Mouse (Mus musculus) neural tube, embryonic 12.5 days (tissue): Measurements from ENCODE around the gene Hist1h1d. TPM values are rescaled to one million over a fixed set of nuclear protein-coding genes. Genes with fewer than 3 reads are reported as not detected.
"Not testable (repeated sequence)": the region's sequence is repeated elsewhere in the genome, so short reads cannot be mapped to it uniquely, and the experiment has no call there.

Experiments
- ATAC-seq: fragments of 200-750 bp; cut with Nextera tagmentation; 2 replicates; pipeline ENCODE4 v1.8.0; 2017; ENCODE audit warnings: low read depth, mild to moderate bottlenecking, moderate TSS enrichment, moderate library complexity; ENCODE audit not compliant: low FRiP score
- H3K27ac ChIP-seq: fragments of 300-500 bp; sonication (generic); 2 replicates; pipeline ENCODE4 v1.5.1; 2016
- H3K27me3 ChIP-seq: fragments of 300-500 bp; sonication (generic); replicated peaks from 2 replicates; pipeline ENCODE4 v1.6.1; 2016; ENCODE audit warnings: mild to moderate bottlenecking
- H3K36me3 ChIP-seq: fragments of 300-500 bp; sonication (generic); 2 replicates; pipeline ENCODE4 v1.6.1; 2016; ENCODE audit warnings: mild to moderate bottlenecking
- H3K4me1 ChIP-seq: fragments of 300-500 bp; sonication (generic); 2 replicates; pipeline ENCODE4 v1.6.1; 2016
- H3K4me2 ChIP-seq: fragments of 300-500 bp; sonication (generic); replicated peaks from 2 replicates; pipeline ENCODE4 v1.6.1; 2016; ENCODE audit warnings: mild to moderate bottlenecking
- H3K4me3 ChIP-seq: fragments of 300-500 bp; sonication (generic); 2 replicates; pipeline ENCODE4 v1.5.1; 2016
- H3K9ac ChIP-seq: fragments of 300-500 bp; sonication (generic); 2 replicates; pipeline ENCODE4 v1.6.1; 2016; ENCODE audit warnings: mild to moderate bottlenecking
- H3K9me3 ChIP-seq: fragments of 300-500 bp; sonication (generic); 2 replicates; pipeline ENCODE4 v1.6.1; 2016; ENCODE audit warnings: mild to moderate bottlenecking
- WGBS: fragments of 180-500 bp; shearing (Covaris S2); methylation state at CpG from one replicate; pipeline ENCODE4 v1.1.7; 2016; 5-methylcytosine and 5-hydroxymethylcytosine counted together
- polyA plus RNA-seq: library from polyadenylated mRNA; unstranded; fragments of >200 nt; fragmentation: Nextera tagmentation; extraction: Ambion mirVana; gene quantifications from 2 replicates; pipeline ENCODE4 v1.2.1, GENCODE M21; 2016

The Hist1h1d gene
- polyA plus RNA-seq, 1 experiment from 2014 or later = 0.30 TPM

DNA sequence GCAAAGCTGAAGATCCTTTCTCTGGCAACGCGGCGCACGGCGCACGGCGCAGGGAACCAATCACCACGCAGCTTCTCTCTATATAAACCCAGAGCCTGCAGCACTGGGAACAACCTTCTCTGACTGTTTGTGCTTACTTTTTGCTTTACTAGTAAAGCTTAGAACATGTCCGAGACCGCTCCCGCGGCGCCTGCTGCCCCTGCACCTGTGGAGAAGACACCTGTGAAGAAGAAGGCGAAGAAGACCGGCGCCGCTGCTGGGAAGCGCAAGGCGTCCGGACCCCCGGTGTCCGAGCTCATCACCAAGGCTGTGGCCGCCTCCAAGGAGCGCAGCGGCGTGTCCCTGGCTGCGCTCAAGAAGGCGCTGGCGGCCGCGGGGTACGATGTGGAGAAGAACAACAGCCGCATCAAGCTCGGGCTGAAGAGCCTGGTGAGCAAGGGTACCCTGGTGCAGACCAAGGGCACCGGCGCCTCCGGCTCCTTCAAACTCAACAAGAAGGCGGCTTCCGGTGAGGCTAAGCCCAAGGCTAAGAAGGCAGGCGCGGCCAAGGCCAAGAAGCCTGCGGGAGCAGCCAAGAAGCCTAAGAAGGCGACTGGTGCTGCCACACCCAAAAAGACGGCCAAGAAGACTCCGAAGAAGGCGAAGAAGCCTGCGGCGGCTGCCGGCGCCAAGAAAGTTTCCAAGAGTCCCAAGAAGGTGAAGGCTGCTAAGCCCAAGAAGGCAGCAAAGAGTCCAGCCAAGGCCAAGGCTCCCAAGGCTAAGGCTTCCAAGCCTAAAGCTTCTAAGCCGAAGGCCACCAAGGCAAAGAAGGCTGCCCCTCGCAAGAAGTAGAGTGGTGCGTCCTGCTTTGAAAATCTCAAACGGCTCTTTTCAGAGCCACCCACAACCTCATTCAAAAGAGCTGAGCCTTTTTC is 2.1 kb downstream of the Hist1h1d start:
- no peaks in the 10 kb centered on the region for H3K27me3 ChIP-seq
- H3K9ac ChIP-seq = peak overlapping the region; percentile 86
- H3K4me1 ChIP-seq = peaks cover 12% of the 10 kb centered on the region; the same call in 1 of the 2 replicates
- H3K36me3 ChIP-seq = no peaks in the 10 kb centered on the region
- peak; percentile 88 for ATAC-seq
- under 1% methylated on average over 54 of the region's 54 CpGs for WGBS
- H3K9me3 ChIP-seq = no peaks in the 10 kb centered on the region
- H3K27ac ChIP-seq = peak overlapping the region; percentile 92
- H3K4me3 ChIP-seq = peak overlapping the region; percentile 57
- H3K4me2 ChIP-seq = peak overlapping the region; percentile 98

GRCm38 (mm10) chr13:23555839-23556416 is 2.9 kb downstream of the Hist1h1d start:
- H3K36me3 ChIP-seq = no peaks in the 10 kb centered on the region
- ATAC-seq = peak; percentile 59
- H3K9me3 ChIP-seq = no peaks in the 10 kb centered on the region
- peak overlapping the region; percentile 57 for H3K4me3 ChIP-seq
- H3K27me3 ChIP-seq = no peaks in the 10 kb centered on the region
- H3K9ac ChIP-seq = peak overlapping the region; percentile 86
- H3K4me1 ChIP-seq = peaks cover 7% of the 10 kb centered on the region; the same call in 1 of the 2 replicates
- H3K27ac ChIP-seq = peak overlapping the region; percentile 92
- peak overlapping the region; percentile 98 for H3K4me2 ChIP-seq
- WGBS = under 1% methylated on average over 18 of the region's 18 CpGs

DNA sequence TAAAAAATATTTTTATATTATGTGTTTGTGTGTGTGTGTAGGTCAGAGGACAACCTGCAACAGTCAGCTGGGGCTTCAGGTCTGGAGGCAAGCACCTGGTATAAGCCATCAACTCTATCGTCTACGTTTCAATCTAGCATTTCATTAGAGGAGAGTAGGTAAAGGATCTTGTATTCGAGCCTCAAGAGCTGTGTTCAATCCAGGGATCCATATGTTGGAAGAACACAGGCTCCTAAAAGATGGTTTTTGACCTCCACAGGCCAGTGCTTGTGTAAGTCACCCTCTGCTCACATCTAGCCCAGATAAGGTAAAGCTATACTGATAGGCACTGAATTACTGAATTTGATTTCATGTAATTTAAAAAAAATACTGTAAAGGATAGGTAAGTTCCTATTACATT is 3.8 kb downstream of the Hist1h1d start:
- Histone ChIP-seq H3K27me3 (no peaks in the 10 kb centered on the region), H3K4me2 (peak overlapping the region; percentile 98; the same call in 1 of the 2 replicates), H3K9me3 (no peaks in the 10 kb centered on the region), H3K4me3 (no peak overlapping the region), H3K4me1 (peaks cover 5% of the 10 kb centered on the region; the same call in 1 of the 2 replicates), H3K36me3 (no peaks in the 10 kb centered on the region), H3K9ac (no peak overlapping the region), H3K27ac (no peak overlapping the region)
- no peak for ATAC-seq
- 76% methylated on average over 3 of the region's 3 CpGs for WGBS

- not testable (repeated sequence) for H3K4me1 ChIP-seq, H3K36me3 ChIP-seq, H3K27ac ChIP-seq, H3K4me3 ChIP-seq, H3K9me3 ChIP-seq, H3K9ac ChIP-seq, ATAC-seq, H3K27me3 ChIP-seq
- 20% methylated on average over 2 of the region's 2 CpGs for WGBS
- H3K4me2 ChIP-seq = peak overlapping the region; percentile 27; the same call in 1 of the 2 replicates
Observed at GRCm38 (mm10) chr13:23560699-23561098, 7.6 kb downstream of the Hist1h1d start.

DNA sequence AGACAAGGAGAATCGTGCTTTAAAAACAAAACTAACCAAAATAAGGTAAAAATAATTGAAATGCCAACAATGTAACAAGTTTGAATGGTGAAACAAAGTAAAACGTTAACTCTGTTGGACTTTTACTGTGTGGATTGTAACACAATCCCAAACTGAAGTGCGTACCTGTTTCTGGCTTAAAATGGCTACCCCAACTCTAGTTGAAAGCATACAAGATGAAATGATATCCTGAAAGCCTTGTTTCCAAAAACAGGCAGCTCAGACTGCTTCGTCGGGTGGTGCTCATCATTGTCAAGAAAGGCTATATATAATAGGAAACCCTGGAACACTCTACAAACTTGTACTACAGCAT is 8.4 kb downstream of the Hist1h1d start:
- WGBS = 0% methylated on average over 2 of the region's 5 CpGs

DNA sequence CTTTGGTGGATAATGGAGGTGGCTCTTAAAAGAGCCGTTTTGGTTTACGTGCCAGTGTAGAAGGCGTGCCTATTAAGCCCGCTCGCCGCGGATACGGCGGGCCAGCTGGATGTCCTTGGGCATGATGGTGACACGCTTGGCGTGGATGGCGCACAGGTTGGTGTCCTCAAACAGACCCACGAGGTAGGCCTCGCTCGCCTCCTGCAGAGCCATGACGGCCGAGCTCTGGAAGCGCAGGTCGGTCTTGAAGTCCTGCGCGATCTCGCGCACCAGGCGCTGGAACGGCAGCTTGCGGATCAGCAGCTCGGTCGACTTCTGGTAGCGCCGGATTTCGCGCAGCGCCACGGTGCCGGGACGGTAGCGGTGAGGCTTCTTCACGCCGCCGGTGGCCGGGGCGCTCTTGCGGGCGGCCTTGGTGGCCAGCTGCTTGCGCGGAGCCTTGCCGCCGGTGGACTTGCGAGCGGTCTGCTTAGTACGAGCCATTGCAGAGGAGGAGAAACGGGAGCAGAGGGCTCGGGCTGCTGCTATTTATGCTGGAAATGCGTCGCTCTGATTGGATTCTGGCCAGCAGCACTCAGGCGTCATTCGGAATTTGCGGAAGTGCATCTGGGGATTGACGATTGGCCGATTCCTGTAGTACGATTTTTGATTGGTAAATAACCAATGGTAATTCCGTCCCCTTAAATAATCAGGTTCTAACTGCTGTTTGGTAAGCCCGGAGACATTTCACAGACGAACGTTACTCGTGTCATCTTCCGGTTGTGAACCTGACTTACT is 9.0 kb downstream of the Hist1h1d start, which contains the start of gene Hist1h3e:
Hist1h3e (minus strand) TSS at position 487 of the 777 bp plus-strand sequence.
- under 1% methylated on average over 65 of the region's 67 CpGs for WGBS
- Histone ChIP-seq H3K9ac (peak within 1 kb of the TSS; percentile 56), H3K4me2 (peak within 1 kb of the TSS; percentile 67), H3K4me3 (peak within 1 kb of the TSS; percentile 41), H3K27ac (peak within 1 kb of the TSS; percentile 92)
- H3K4me1 ChIP-seq, H3K27me3 ChIP-seq, H3K9me3 ChIP-seq, H3K36me3 ChIP-seq: not testable (repeated sequence)
- peak; percentile 98 for ATAC-seq

More for the DNA sequence above, 8.4 kb downstream of the Hist1h1d start:
- H3K27ac ChIP-seq = 0 out of 2 replicates have a peak overlapping the region, but pooled peaks have one; percentile 82
- H3K4me2 ChIP-seq = peak overlapping the region; percentile 67
- ATAC-seq, H3K4me1 ChIP-seq, H3K36me3 ChIP-seq, H3K27me3 ChIP-seq, H3K9me3 ChIP-seq: not testable (repeated sequence)
- peak overlapping the region; percentile 41 for H3K4me3 ChIP-seq
- H3K9ac ChIP-seq = peak overlapping the region; percentile 56; the same call in 1 of the 2 replicates

- H3K9ac ChIP-seq = peak overlapping the region; percentile 50
- H3K27ac ChIP-seq = peak overlapping the region; percentile 92
- peak overlapping the region; percentile 41 for H3K4me3 ChIP-seq
- H3K36me3 ChIP-seq = no peaks in the 10 kb centered on the region
- peak overlapping the region; percentile 67 for H3K4me2 ChIP-seq
- peak; percentile 65 for ATAC-seq
- no peaks in the 10 kb centered on the region for H3K9me3 ChIP-seq
- H3K27me3 ChIP-seq = no peaks in the 10 kb centered on the region
- H3K4me1 ChIP-seq = no peaks in the 10 kb centered on the region
- WGBS = 4% methylated on average over 18 of the region's 18 CpGs
Observed at GRCm38 (mm10) chr13:23562699-23563462, 9.8 kb downstream of the Hist1h1d start.

- ATAC-seq = no peak
- H3K9ac ChIP-seq = no peak overlapping the region
- no peak overlapping the region for H3K27ac ChIP-seq
- no peaks in the 10 kb centered on the region for H3K9me3 ChIP-seq
- H3K36me3 ChIP-seq = no peaks in the 10 kb centered on the region
- no peak overlapping the region for H3K4me3 ChIP-seq
- WGBS = 92% methylated on average over 2 of the region's 2 CpGs
- H3K4me1 ChIP-seq = no peaks in the 10 kb centered on the region
- no peaks in the 10 kb centered on the region for H3K27me3 ChIP-seq
- no peak overlapping the region for H3K4me2 ChIP-seq
Observed at GRCm38 (mm10) chr13:23564482-23564881, 11.4 kb downstream of the Hist1h1d start.

DNA sequence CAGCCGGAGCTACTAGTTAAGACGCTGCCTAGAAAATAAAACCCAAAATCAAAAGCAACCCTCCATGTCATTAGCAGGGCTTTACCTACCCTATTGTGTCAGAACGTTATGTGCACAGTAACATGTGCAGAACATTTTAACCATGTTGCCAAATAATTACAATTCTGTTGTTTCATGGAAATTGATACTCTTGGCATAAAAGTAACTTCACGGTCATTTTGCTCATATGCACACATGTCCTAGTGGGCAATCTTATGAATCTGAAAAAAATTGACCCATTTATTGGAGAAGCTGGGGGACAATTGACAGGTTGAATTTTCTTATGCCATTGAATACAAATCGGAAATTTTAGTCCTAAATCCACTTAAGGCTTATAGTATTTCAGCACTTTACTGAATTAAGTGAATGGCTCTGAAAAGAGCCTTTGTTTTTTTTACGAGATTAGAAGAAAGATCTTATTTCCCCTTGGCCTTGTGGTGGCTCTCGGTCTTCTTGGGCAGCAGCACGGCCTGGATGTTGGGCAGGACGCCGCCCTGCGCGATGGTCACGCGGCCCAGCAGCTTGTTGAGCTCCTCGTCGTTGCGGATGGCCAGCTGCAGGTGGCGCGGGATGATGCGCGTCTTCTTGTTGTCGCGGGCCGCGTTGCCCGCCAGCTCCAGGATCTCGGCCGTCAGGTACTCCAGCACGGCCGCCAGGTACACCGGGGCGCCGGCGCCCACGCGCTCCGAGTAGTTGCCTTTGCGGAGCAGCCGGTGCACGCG is 17.4 kb downstream of the Hist1h1d start:
- H3K36me3 ChIP-seq, H3K27me3 ChIP-seq, H3K9me3 ChIP-seq: not testable (repeated sequence)
- Histone ChIP-seq H3K27ac (peak overlapping the region; percentile 85), H3K9ac (peak overlapping the region; percentile 40; the same call in 1 of the 2 replicates), H3K4me1 (peaks cover 18% of the 10 kb centered on the region), H3K4me2 (peak overlapping the region; percentile 72), H3K4me3 (peak overlapping the region; percentile 34)
- ATAC-seq = peak; percentile 18
- 2% methylated on average over 29 of the region's 41 CpGs for whole genome bisulfite sequencing

- H3K36me3 ChIP-seq = no peaks in the 10 kb centered on the region
- no peaks in the 10 kb centered on the region for H3K27me3 ChIP-seq
- peaks cover 18% of the 10 kb centered on the region for H3K4me1 ChIP-seq
- peak within 1 kb of the TSS; percentile 86 for H3K27ac ChIP-seq
- H3K4me3 ChIP-seq = peak within 1 kb of the TSS; percentile 43
- 0% methylated on average over 18 of the region's 18 CpGs for WGBS
- peak; percentile 88 for ATAC-seq
- no peaks in the 10 kb centered on the region for H3K9me3 ChIP-seq
- peak within 1 kb of the TSS; percentile 72 for H3K4me2 ChIP-seq
- peak within 1 kb of the TSS; percentile 61 for H3K9ac ChIP-seq
Observed at GRCm38 (mm10) chr13:23571022-23571503, 18.0 kb downstream of the Hist1h1d start, which contains the start of the genes Hist1h2ae and Hist1h2bg. Hist1h2ae (minus strand) TSS chr13:23571220. Hist1h2bg (plus strand) TSS chr13:23571396.
